Mouse (Mus musculus) granulocyte monocyte progenitor cell, adult 5-6 weeks (primary cell): Measurements from ENCODE around the gene Riok2. TPM values are rescaled to one million over a fixed set of nuclear protein-coding genes. Genes with fewer than 3 reads are reported as not detected.

ENCODE experiments used
- ATAC-seq: replicated peaks from 2 replicates; pipeline ENCODE4 v1.8.0; 2016; ENCODE audit warnings: mild to moderate bottlenecking, moderate TSS enrichment, inconsistent platforms; ENCODE audit not compliant: poor library complexity, severe bottlenecking
- total RNA-seq, 2 experiments: library from RNA; stranded (forward) in 1 of 2; stranded (reverse) in 1 of 2; fragments of 200-712, 200-1000 nt in 1 of 2; fragments of >200 nt in 1 of 2; fragmentation: Nextera tagmentation in 1 of 2; gene quantifications; 2 replicates each; pipeline ENCODE4 v1.2.3; 2014 to 2017

Gene Riok2
- total RNA-seq, 2 experiments from 2014 or later, result 35.0 to 39.3 TPM

DNA sequence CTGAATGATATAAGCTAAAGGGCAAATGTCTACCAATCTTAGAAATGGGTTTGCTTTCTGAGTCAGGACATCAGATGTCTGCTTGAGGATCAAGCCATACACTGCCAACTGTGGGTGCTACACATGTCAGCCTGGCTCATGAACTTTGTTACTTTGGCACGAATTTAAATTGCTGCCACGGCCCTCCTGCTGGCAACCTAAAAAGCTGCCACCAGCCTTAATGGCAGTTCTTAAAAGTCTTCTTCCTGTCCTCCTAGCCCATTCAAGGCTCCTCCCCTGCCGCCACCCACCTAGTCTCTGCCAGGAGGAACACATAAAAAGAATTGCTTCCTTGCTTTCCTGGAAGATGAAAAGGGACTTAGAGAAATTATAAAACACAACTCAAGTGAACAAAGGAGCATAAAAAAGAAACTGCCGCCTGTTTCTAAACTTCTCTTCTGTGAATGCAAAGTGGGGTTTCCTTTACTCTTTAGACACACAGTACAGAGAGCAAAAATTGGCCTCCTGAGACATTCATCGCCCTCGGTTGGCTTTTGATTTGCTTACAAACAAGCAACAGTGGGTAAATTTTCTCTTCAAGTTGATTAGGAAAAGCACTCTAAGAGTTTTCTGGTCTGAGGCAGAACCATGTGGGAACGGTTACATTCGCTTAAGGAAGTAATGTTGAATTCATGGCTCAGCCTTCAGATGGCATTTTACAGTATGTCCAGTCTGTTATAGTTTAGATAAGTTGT is 30.9 kb downstream of the Riok2 start:
- ATAC-seq, result no peak

DNA sequence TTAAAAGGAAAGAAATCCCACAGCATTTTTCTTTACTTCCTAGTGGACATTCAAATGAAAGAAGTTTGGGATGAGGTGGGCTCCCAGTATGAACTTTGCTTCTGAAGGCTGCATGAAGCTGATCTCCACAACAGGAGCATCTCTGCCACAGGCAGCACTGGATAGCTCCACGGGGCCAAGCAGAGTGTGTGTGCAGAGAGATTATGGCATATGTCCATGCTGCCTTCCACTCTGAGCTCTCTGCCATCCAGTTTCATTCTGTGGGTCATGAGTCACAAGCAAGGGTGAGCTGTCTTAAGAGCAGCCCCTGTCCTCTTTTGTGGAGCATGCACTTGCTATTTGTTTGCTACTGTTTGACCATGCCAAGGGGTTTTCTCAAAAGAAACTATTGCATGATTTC is 31.5 kb downstream of the Riok2 start:
- ATAC-seq, result no peak

DNA sequence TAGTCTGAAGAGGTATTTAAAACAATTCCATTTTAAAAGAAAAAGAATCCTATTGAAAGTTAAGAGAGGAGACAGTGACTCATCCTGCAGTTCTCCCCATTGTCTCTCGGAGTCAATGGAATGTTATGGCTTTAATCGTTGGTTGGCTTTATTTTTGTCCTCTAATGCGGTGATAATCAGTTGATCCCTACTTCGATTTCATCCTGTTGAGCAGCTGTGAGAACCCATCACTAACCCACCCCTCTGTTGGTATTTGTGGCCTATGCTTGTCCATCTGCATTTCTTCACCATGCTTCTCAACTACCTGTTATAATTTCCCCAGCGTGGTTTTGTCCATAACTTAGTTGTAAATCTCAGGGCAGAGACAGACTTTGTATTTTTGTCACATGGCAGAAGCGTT is 34.0 kb downstream of the Riok2 start:
- ATAC-seq, result no peak

DNA sequence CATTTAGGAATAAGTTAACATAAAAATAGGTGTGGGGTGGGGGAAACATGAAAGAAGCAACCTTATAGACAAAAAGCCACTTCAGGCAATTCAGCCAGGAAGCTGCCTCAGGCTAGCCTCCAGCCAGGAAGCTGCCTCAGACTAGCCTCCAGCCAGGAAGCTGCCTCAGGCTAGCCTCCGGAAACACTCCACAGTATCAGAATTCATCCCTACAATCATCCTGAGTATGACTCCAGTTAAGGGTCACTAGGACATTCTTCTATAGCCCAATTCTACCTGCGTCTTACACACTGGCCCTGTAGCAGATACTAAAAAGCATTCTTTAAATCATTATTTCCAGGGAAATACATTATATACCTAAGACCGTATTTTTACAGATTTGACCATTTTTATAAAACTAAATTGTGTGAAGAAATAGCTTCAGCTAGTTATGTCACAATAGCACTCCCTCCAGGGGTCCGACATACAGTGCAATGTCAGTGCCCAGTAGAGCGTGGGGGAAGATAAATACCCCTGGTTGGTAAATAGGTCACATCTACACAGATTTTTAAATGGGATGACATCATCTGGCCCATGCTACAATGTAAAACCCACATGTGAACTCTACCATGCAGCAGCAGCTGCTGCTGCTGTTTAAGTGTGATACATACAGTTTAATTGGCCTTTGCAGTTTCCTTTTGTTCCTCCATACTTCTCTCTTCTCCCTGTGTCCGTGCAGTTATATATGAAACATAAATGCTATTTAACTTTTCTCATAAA is 34.8 kb downstream of the Riok2 start:
- no peak for ATAC-seq

DNA sequence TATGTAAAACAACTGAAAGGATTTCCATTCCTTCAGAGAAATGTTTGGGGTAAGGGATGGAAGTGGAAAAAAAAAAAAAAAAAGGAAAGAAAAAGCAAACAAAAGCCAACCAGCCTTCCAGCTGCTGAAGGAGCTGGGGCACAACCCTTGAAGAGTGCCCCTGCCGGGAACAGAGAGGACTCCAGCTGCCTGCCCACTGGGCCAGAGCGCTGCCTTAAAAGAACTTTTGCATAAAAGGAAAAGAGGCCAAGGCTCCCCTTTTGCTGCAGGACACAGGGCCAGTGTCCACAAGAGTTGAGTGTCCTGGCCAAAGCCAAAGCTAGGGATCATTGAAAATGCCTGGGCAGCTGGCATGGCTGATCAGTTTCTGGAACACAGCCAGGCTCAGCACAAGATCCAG is 35.5 kb downstream of the Riok2 start:
- ATAC-seq, result no peak

DNA sequence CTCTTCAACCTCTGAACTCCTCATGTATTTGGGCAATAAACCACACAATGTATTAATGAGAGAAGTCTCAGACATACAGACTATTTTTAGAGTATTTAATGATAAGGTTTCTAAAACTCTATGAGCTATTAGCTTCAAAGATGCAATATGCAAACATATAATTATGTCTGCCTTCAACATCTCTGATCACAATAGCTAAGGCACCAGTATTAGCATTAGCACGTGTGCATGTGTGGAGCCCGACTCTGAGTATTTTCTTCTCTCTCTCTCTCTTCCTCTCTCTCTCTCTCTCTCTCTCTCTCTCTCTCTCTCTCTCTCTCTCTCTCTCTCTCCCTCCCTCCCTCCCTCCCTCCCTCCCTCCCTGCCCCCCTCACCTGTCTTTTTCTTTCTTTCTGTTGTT is 37.3 kb downstream of the Riok2 start:
- ATAC-seq, result no peak

DNA sequence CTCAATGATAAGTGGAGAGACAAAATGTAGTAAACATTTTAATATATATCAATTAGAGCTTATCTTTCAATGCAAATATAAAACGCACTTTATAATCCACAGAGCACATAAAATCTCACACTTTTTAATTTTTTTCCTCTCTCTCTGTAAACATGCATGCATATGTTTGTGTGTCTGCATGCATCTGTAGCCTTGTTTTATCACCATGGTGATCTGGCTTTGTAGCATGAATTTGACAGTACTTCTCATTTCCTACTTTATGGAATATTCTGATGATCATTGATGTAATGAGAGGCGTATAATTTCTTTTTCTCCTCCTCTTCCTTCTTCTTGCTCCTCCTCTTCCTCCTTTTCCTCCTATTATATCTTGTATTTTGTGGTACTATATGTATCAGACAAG is 38.1 kb downstream of the Riok2 start:
- ATAC-seq, result no peak

DNA sequence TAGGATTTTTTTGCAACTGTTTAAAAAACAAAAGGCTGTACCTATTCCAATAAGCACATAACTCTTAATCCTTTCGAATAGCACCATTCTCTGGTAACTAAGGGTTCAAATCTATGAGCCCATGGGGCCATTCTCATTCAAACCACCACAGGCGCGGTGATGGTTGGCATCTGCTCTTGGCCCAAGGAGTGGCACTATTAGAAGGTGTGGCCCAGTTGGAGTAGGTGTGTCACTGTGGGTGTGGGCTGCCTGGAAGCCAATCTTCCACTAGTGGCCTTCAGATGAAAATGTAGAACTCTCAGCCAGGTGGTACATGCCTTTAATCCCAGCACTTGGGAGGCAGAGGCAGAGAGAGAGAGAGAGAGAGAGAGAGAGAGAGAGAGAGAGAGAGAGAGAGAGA is 40.1 kb downstream of the Riok2 start:
- ATAC-seq, result no peak

DNA sequence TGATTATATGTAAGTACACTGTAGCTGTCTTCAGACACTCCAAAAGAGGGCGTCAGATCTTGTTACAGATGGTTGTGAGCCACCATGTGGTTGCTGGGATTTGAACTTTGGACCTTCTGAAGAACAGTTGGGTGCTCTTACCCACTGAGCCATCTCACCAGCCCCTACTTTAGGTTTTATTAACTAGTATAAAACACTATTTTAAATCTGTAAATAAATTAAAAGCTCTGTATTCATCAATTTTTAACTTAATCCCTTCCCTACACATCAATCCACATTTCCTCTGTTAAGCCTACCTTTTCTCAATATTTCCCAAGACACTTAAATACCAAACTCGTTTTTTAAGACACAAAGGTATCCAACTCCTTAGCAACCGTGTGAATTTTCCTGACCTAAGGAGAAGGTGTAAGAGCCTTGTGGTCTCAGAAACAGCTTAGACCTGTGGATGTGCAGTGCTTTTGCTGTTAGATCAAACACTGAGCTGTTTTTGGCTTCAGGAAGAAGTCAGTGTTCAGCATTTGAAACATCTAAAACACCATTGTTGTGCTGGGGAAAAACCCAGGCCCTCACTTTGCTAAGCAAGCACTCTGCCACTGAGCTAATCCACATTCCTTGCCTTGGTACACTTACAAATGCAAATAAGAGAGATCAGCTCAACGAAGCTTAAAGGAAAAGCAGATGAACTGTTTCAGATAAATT is 50.6 kb downstream of the Riok2 start:
- no peak for ATAC-seq

DNA sequence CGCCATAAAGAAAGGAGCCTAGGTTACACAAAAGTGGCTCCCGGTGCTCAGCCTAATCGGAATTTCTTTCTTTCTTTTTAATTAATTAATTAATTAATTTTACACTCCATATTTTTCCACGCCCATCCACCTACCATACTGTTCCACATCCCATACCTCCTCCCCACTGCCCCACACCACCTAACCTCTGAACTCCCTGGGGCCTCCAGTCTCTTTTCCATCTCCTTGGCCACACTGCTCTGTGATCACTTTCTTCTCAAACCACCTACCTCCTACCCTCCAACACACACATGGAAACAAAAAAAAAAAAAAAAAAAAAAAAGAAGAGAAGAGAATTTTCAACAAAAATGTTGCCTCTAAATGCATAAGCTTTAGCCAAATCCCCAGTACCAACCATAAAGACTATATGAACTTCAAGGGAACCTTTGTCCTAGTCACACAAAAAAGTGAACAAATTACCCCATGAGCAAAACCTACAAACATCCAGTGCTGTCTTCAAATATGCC is 51.3 kb downstream of the Riok2 start:
- no peak for ATAC-seq

DNA sequence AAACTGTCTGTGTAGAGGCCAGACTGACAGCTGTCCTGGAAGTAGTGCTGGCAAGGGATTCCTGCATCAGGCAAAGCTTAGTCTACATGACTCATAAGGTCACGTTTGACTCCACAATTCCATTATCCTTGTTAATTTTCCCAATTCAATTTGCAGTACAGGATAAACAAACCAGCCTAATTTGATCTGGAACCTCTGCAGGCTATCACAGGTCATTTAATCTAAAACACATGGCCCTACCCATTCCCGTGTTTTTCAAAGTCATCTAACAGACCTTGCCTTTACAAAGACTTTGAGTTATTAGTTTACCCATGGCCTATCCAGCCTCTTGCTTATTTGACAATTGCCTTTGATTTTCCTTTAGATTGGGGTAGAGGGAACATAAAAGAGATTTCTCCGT is 51.8 kb downstream of the Riok2 start:
- ATAC-seq, result no peak

DNA sequence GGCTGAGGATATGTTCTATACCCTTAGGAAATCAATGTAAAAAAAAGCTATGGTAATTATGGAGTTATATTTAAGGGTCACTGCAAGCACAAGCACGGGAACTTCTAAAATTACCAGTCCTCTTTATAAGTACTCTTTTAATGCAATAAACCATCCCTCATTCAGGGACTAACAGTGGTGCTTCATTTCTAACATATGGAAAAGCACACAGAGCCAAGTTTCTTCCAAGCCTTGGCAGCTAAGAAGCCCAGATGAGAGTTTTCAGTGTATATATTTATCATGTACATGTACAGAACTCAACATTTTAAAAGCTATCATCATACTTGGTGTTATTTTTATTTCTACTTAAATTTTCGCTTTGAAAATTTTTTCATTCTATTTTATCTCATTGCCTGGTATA is 54.8 kb downstream of the Riok2 start:
- no peak for ATAC-seq

DNA sequence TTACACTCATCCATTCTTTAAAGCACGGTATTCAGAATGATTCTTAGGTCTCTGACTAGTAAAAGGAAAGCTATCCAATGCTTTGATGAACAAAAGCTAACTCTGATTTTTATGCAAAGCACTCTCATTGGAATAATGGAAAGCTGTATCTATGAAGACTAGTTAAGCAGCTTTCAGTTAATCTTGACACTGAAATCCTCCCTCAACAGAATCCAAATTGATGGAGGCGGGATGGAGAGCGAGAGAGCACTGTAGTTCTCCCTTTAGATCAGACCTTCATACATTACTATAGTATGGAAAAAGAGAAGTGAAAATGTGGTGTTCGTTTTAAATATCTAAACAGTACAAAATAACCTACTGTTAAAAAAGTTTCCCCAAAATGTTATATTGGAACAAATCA is 59.6 kb downstream of the Riok2 start:
- no peak for ATAC-seq

DNA sequence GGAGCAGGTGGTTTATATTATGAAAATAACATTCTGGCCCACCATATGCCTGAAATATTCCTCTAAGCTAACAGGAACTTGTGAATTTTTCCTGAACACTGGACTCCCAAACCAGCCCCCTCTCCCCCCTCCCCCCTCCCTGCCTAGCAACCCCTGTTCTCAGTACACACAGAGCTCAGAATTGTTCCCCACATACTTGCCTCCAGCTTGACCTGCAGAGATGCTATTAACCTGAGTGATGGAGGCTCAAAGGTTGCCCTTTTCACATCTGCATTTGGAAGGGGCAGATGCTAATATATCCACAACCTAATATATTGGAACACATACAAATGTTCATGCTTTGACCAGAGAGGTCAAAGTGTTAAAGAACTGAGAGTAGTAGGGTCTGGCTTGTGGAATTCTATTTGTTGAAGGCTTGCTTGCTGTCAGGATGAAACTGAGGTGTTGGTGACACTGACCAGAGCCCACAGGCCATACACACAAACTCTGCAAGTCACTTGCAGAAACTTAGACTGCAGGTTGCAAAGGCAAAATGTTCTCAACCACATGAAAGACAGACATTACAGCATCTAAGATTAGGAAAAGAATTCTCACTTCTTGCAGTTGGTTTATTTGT is 64.6 kb downstream of the Riok2 start:
- ATAC-seq, result no peak

DNA sequence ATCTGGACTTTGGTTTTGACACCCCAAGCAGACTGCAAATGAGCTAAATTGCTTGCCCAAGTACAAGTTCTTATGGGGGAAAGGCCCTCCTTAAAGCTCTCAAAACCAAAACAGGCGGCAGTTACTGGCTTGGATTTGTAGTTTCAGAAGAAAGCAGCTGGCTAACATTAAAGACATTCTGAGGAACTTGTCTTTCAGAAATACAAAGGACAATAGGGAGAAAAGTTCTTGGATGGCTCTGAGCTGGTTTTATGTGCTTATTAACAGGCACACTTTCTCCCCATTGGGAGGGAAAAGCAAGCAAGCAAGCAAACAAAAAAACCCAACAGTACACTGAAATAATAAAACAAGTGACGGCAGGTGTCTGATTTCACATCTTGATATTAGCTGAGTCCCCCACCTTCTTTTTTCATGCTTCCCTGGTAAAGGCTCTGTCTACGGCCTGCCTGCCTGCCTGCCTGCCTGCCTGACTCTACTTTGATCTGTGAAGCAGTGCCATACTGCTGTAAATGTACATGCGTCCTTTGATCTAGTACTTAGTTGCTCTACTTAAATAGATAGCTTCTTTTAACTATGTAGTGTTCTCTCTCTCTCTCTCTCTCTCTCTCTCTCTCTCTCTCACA is 67.9 kb downstream of the Riok2 start:
- ATAC-seq, result no peak

DNA sequence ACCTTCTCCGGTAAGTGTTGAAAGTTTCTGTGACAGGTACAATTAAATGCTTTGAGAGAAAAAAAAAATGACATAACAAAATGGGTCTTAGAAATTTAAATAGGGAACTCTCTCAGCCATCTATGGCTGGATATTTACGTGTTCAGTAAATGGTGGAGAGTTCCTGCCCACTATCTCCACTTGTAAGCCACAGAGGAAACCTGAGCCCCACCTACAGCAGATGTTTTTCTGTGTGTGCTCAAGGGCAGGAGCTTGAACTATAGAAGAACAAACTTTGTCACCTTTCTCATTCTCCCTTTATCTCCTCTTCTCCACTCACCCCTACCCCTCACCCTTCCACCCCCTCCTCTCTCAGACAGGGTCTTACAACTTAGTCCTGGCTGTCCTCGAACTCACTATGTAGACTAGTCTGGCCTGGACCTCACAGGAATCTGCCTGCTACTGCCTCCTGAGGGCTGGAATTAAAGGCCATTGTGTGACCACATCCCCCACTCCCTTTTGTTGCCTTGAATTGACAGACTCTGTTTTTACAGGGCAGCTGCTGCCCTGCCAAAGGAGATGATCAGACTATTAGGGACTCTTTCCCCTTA is 70.3 kb downstream of the Riok2 start:
- ATAC-seq, result no peak
